Mouse (Mus musculus) lung, postnatal 0 days (tissue): ENCODE measurements around the gene Ltbp4. TPM values are rescaled to one million over a fixed set of nuclear protein-coding genes. Genes with fewer than 3 reads are reported as not detected.

ENCODE experiments used
- ATAC-seq: fragments of 200-750 bp; cut with Nextera tagmentation; 2 replicates; pipeline ENCODE4 v1.8.0; 2017; ENCODE audit warnings: moderate library complexity
- DNase-seq: peaks from one replicate; pipeline ENCODE4 v3.0.0-alpha.2; 2016; ENCODE audit warnings: low spot score
- H3K27ac ChIP-seq: fragments of 300-500 bp; sonication (generic); 2 replicates; pipeline ENCODE4 v1.5.1; 2014; ENCODE audit warnings: antibody characterized with exemption, mild to moderate bottlenecking, low read length, mixed read lengths
- H3K27me3 ChIP-seq: fragments of 300-500 bp; sonication (generic); replicated peaks from 2 replicates; pipeline ENCODE4 v1.6.1; 2014; ENCODE audit warnings: low read length, mixed read lengths; ENCODE audit not compliant: insufficient read depth
- H3K36me3 ChIP-seq: fragments of 300-500 bp; sonication (generic); 2 replicates; pipeline ENCODE4 v1.6.1; 2014; ENCODE audit warnings: low read length, mixed read lengths; ENCODE audit not compliant: insufficient read depth
- H3K4me1 ChIP-seq: fragments of 300-500 bp; sonication (generic); 2 replicates; pipeline ENCODE4 v1.6.1; 2014; ENCODE audit warnings: antibody characterized with exemption, low read depth, low read length, mixed read lengths; ENCODE audit not compliant: insufficient read depth
- H3K4me2 ChIP-seq: fragments of 300-500 bp; sonication (generic); replicated peaks from 2 replicates; pipeline ENCODE4 v1.6.1; 2014; ENCODE audit warnings: low read depth, mild to moderate bottlenecking, low read length, moderate library complexity, mixed read lengths
- H3K4me3 ChIP-seq: fragments of 300-500 bp; sonication (generic); 2 replicates; pipeline ENCODE4 v1.5.1; 2014; ENCODE audit warnings: low read depth, low read length
- H3K9ac ChIP-seq: fragments of 300-500 bp; sonication (generic); replicated peaks from 2 replicates; pipeline ENCODE4 v1.6.1; 2014; ENCODE audit warnings: low read depth, mild to moderate bottlenecking
- H3K9me3 ChIP-seq: fragments of 300-500 bp; sonication (generic); 2 replicates; pipeline ENCODE4 v1.6.1; 2016; ENCODE audit warnings: low read length, mixed read lengths
- CTCF ChIP-seq: IDR thresholded peaks from 2 replicates; pipeline ENCODE4 v1.5.1; 2016; ENCODE audit warnings: antibody characterized with exemption, mild to moderate bottlenecking
- EP300 ChIP-seq: IDR thresholded peaks from 2 replicates; pipeline ENCODE4 v1.6.1; 2016; ENCODE audit warnings: antibody characterized with exemption, mild to moderate bottlenecking, control low read depth
- WGBS: fragments of 180-500 bp; shearing (Covaris S2); extraction: QIAGEN DNeasy Blood & Tissue Kit; methylation state at CpG from one replicate; pipeline ENCODE4 v1.1.7; 2014; 5-methylcytosine and 5-hydroxymethylcytosine counted together
- polyA plus RNA-seq: library from polyadenylated mRNA; unstranded; fragments of >200 nt; fragmentation: Nextera tagmentation; extraction: Ambion mirVana; gene quantifications from 2 replicates; pipeline ENCODE4 v1.2.1, GENCODE M21; 2015

Gene Ltbp4
- polyA plus RNA-seq, 1 experiment from 2014 or later: 103 TPM

GRCm38 (mm10) chr7:27322291-27322690, 15.2 kb downstream of the Ltbp4 start:
- Histone ChIP-seq H3K36me3 (no peaks in the 10 kb centered on the region), H3K4me2 (no peak overlapping the region), H3K27ac (no peak overlapping the region), H3K9ac (no peak overlapping the region), H3K27me3 (no peaks in the 10 kb centered on the region), H3K9me3 (no peaks in the 10 kb centered on the region), H3K4me3 (no peak overlapping the region), H3K4me1 (peaks cover 5% of the 10 kb centered on the region; the same call in 1 of the 2 replicates)
- WGBS: 24% methylated on average over 13 of the region's 13 CpGs
- no peak for TF ChIP-seq CTCF
- no peak for TF ChIP-seq EP300
- no peak for ATAC-seq
- DNase-seq: no peak

- no peaks in the 10 kb centered on the region for H3K9me3 ChIP-seq
- H3K27ac ChIP-seq: no peak overlapping the region
- no peaks in the 10 kb centered on the region for H3K4me1 ChIP-seq
- WGBS: 92% methylated on average over 22 of the region's 22 CpGs
- no peak for ATAC-seq
- no peak for DNase-seq
- TF ChIP-seq EP300 (no peak), CTCF (no peak)
- no peaks in the 10 kb centered on the region for H3K27me3 ChIP-seq
- no peak overlapping the region for H3K4me2 ChIP-seq
- H3K4me3 ChIP-seq: no peak overlapping the region
- no peaks in the 10 kb centered on the region for H3K36me3 ChIP-seq
- H3K9ac ChIP-seq: no peak overlapping the region
Measured at GRCm38 (mm10) chr7:27319411-27319810, 18.1 kb downstream of the Ltbp4 start.

- H3K4me1 ChIP-seq: no peaks in the 10 kb centered on the region
- DNase-seq: no peak
Measured at GRCm38 (mm10) chr7:27315958-27316357, 21.5 kb downstream of the Ltbp4 start.

DNA sequence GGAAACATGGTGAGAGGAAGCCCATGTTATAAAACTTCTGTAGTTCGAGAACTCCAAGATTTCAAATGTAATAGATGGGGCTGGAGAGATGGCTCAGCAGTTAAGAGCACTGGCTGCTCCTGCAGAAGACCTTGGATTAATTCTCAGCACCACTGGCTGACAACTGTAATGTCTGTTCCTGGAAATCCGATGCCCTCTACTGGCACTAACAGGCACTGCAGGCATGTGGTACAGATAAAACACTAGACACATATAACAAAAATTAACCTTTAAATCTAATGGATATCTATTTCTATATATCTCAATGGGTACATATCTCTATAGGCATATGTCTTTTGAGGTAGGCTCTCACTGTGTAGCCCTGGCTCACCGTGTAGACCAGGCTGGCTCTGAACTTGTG, 23.1 kb downstream of the Ltbp4 start:
- 90% methylated on average over 3 of the region's 3 CpGs for WGBS
- ATAC-seq (no peak), DNase-seq (no peak)
- Histone ChIP-seq H3K4me1 (peaks cover 3% of the 10 kb centered on the region; the same call in 1 of the 2 replicates), H3K9me3 (no peaks in the 10 kb centered on the region), H3K36me3 (no peaks in the 10 kb centered on the region), H3K4me2 (no peak overlapping the region), H3K9ac (no peak overlapping the region), H3K27me3 (no peaks in the 10 kb centered on the region), H3K4me3 (no peak overlapping the region), H3K27ac (no peak overlapping the region)
- TF ChIP-seq CTCF (no peak), EP300 (no peak)

More at GRCm38 (mm10) chr7:27315958-27316357, 21.5 kb downstream of the Ltbp4 start:
- H3K27ac ChIP-seq: no peak overlapping the region
- H3K9me3 ChIP-seq: no peaks in the 10 kb centered on the region
- no peaks in the 10 kb centered on the region for H3K36me3 ChIP-seq
- 57% methylated on average over 7 of the region's 7 CpGs for WGBS
- H3K4me3 ChIP-seq: no peak overlapping the region
- H3K4me2 ChIP-seq: no peak overlapping the region
- TF ChIP-seq CTCF: no peak
- ATAC-seq: no peak
- H3K27me3 ChIP-seq: no peaks in the 10 kb centered on the region
- no peak overlapping the region for H3K9ac ChIP-seq

GRCm38 (mm10) chr7:27311651-27312284, 25.7 kb downstream of the Ltbp4 start:
- Histone ChIP-seq H3K9ac (no peak overlapping the region), H3K36me3 (no peaks in the 10 kb centered on the region), H3K9me3 (no peaks in the 10 kb centered on the region), H3K4me2 (no peak overlapping the region), H3K27ac (no peak overlapping the region), H3K4me3 (no peak overlapping the region), H3K4me1 (peaks cover 3% of the 10 kb centered on the region; the same call in 1 of the 2 replicates), H3K27me3 (no peaks in the 10 kb centered on the region)
- no peak for TF ChIP-seq EP300
- TF ChIP-seq CTCF: no peak
- WGBS: 87% methylated on average over 12 of the region's 12 CpGs
- DNase-seq (no peak), ATAC-seq (no peak)

GRCm38 (mm10) chr7:27310996-27311535, 26.4 kb downstream of the Ltbp4 start:
- H3K4me1 ChIP-seq: peaks cover 3% of the 10 kb centered on the region; the same call in 1 of the 2 replicates
- H3K27me3 ChIP-seq: no peaks in the 10 kb centered on the region
- 0 out of 2 replicates have a peak, but pooled peaks cover 2% of the 10 kb centered on the region for H3K36me3 ChIP-seq
- 59% methylated on average over 8 of the region's 8 CpGs for WGBS
- TF ChIP-seq EP300: no peak
- no peaks in the 10 kb centered on the region for H3K9me3 ChIP-seq
- no peak overlapping the region for H3K9ac ChIP-seq
- ATAC-seq (no peak), DNase-seq (no peak)
- no peak overlapping the region for H3K4me3 ChIP-seq
- no peak overlapping the region for H3K27ac ChIP-seq
- H3K4me2 ChIP-seq: no peak overlapping the region
